Mouse (Mus musculus): ENCODE data around the gene Prune2. TPM values are rescaled to one million over a fixed set of nuclear protein-coding genes. Genes with fewer than 3 reads are reported as not detected.

The Prune2 gene
- total and polyA plus RNA-seq, 3 experiments = not detected

- DNase-seq (ENCODE audit: low read depth, low spot score) = no peak
- Histone ChIP-seq H3K9ac (ENCODE audit: control insufficient read depth, low read depth, low read length, poor library complexity, severe bottlenecking) (no peak overlapping the region), H3K27ac (ENCODE audit: control insufficient read depth, low read depth, low read length) (no peak overlapping the region)
Observed at GRCm38 (mm10) chr19:17152461-17152860, 196.5 kb downstream of the Prune2 start.

GRCm38 (mm10) chr19:17153911-17154639 lies 198.2 kb downstream of the Prune2 start:
- Histone ChIP-seq H3K27ac (ENCODE audit: control insufficient read depth, low read depth, low read length) (no peak overlapping the region), H3K79me2 (ENCODE audit: control insufficient read depth, insufficient read depth, low read length, poor library complexity) (no peaks in the 10 kb centered on the region), H3K9ac (ENCODE audit: control insufficient read depth, low read depth, low read length, poor library complexity, severe bottlenecking) (no peak overlapping the region), H3K9me3 (replicated peaks; ENCODE audit: insufficient read depth, low read length) (no peaks in the 10 kb centered on the region), H3K4me1 (ENCODE audit: control insufficient read depth in 1 of 2, insufficient read depth in 2 of 2, low read length in 2 of 2) (no peaks in the 10 kb centered on the region), H3K27me3 (ENCODE audit: control insufficient read depth in 1 of 2, insufficient read depth in 2 of 2, low read length in 2 of 2) (no peaks in the 10 kb centered on the region), H3K36me3 (ENCODE audit: control insufficient read depth in 1 of 2, insufficient read depth in 2 of 2, low read length in 2 of 2) (no peaks in the 10 kb centered on the region), H3K4me3 (ENCODE audit: control insufficient read depth in 1 of 2, insufficient read depth in 1 of 2, low read depth in 2 of 2, low read length in 2 of 2) (no peak overlapping the region)
- DNase-seq (ENCODE audit: low read depth, low spot score) = no peak
- TF ChIP-seq MYB (IDR thresholded peaks at IDR 0.05; ENCODE audit: low read depth, low read length) (no peak), ETS1 (IDR thresholded peaks at IDR 0.05; ENCODE audit: low read depth, low read length) (no peak), TAL1 (IDR thresholded peaks at IDR 0.05; ENCODE audit: low read length) (no peak), POLR2AphosphoS2 (IDR thresholded peaks at IDR 0.05; ENCODE audit: low read length) (no peak), BHLHE40 (IDR thresholded peaks at IDR 0.05; ENCODE audit: borderline replicate concordance, low read depth, low read length) (no peak), ZKSCAN1 (IDR thresholded peaks at IDR 0.05; ENCODE audit: low read depth, low read length) (no peak), SIN3A (IDR thresholded peaks at IDR 0.05; ENCODE audit: low read length) (no peak), NRF1 (IDR thresholded peaks at IDR 0.05; ENCODE audit: insufficient read depth, low read depth, low read length, poor library complexity, severe bottlenecking) (no peak), USF2 (IDR thresholded peaks at IDR 0.05; ENCODE audit: borderline replicate concordance in 1 of 2, insufficient read depth in 1 of 2, low read depth in 1 of 2, low read length in 2 of 2) (no peak), MXI1 (IDR thresholded peaks at IDR 0.05; ENCODE audit: low read depth, low read length) (no peak)

More at GRCm38 (mm10) chr19:17152461-17152860, 196.5 kb downstream of the Prune2 start:
- no peaks in the 10 kb centered on the region for H3K4me1 ChIP-seq (ENCODE audit: control insufficient read depth in 1 of 2, insufficient read depth in 2 of 2, low read length in 2 of 2)
- TF ChIP-seq RAD21 (IDR thresholded peaks at IDR 0.05; ENCODE audit: low read depth, low read length) = no peak
- TF ChIP-seq CHD1 (IDR thresholded peaks at IDR 0.05; ENCODE audit: low read depth, low read length) = no peak
- no peak for TF ChIP-seq MEF2A (IDR thresholded peaks at IDR 0.05; ENCODE audit: extremely low read depth, insufficient replicate concordance, low read depth, low read length, poor library complexity, severe bottlenecking)
- no peak for TF ChIP-seq EP300 (IDR thresholded peaks at IDR 0.05; ENCODE audit: low read depth in 1 of 2, low read length in 2 of 2)
- no peak for TF ChIP-seq RCOR1 (IDR thresholded peaks at IDR 0.05; ENCODE audit: low read depth, low read length)
- no peak for TF ChIP-seq GATA1 (IDR thresholded peaks at IDR 0.05; ENCODE audit: low read depth, low read length)
- no peak for TF ChIP-seq GABPA (IDR thresholded peaks at IDR 0.05; ENCODE audit: low read depth, low read length)
- H3K27me3 ChIP-seq (ENCODE audit: control insufficient read depth in 1 of 2, insufficient read depth in 2 of 2, low read length in 2 of 2) = no peaks in the 10 kb centered on the region
- H3K9me3 ChIP-seq (replicated peaks; ENCODE audit: insufficient read depth, low read length) = no peaks in the 10 kb centered on the region
- no peak overlapping the region for H3K4me3 ChIP-seq (ENCODE audit: control insufficient read depth in 1 of 2, insufficient read depth in 1 of 2, low read depth in 2 of 2, low read length in 2 of 2)
- H3K36me3 ChIP-seq (ENCODE audit: control insufficient read depth in 1 of 2, insufficient read depth in 2 of 2, low read length in 2 of 2) = no peaks in the 10 kb centered on the region
- no peaks in the 10 kb centered on the region for H3K79me2 ChIP-seq (ENCODE audit: control insufficient read depth, insufficient read depth, low read length, poor library complexity)

Data from MEL (cell line).